Comparison of ENCODE assay signal across 8 mouse cellular contexts in genomic region chr2:38710304-38711241, GRCm38 (mm10). TPM values are rescaled to one million over a fixed set of nuclear protein-coding genes. Genes with fewer than 3 reads are reported as not detected.
DNase-seq lines count a peak whose midpoint lies in the region; ATAC-seq and TF ChIP-seq lines count a peak whose summit lies in the region.
"Had no signal": no experiment of that assay in that cellular context is flagged by ENCODE, and none has a peak within 500 bp of the region (broad histone marks: within the 10 kb centered on the region; RNA-seq: fewer than 3 reads in every experiment).

No protein-coding gene starts in this region.

- peak overlapping the region; percentile 39 for H3K4me2 ChIP-seq in embryonic facial prominence, embryonic 15.5 days (replicated peaks)
- peak overlapping the region; percentile 13 for H3K4me2 ChIP-seq in hindbrain, postnatal 0 days (ENCODE audit: low read depth, low read length)
- H3K4me2 ChIP-seq in liver, embryonic 13.5 days, result peak overlapping the region; percentile 32
- peak overlapping the region; percentile 40 for H3K4me2 ChIP-seq in stomach, embryonic 16.5 days (ENCODE audit: low read depth, low read length)

- WGBS in embryonic facial prominence, embryonic 15.5 days, result under 1% methylated on average over 74 of the region's 75 CpGs
- under 1% methylated on average over 75 of the region's 75 CpGs for WGBS in hindbrain, postnatal 0 days
- WGBS in liver, embryonic 13.5 days (ENCODE audit: insufficient replicate concordance), result 2% methylated on average over 75 of the region's 75 CpGs
- 2% methylated on average over 75 of the region's 75 CpGs for WGBS in stomach, embryonic 16.5 days

- intact Hi-C loops in gastrocnemius, postnatal 14 days (cut with DNase I; ENCODE audit: low total_unique reads), result no loop called here

- H3K9ac ChIP-seq in embryonic facial prominence, embryonic 15.5 days, result no peak overlapping the region
- no peak overlapping the region for H3K9ac ChIP-seq in hindbrain, postnatal 0 days (replicated peaks; ENCODE audit: low read length)
- H3K9ac ChIP-seq in liver, embryonic 13.5 days, result no peak overlapping the region
- H3K9ac ChIP-seq in stomach, embryonic 16.5 days (ENCODE audit: low read length), result no peak overlapping the region

- H3K36me3 ChIP-seq in embryonic facial prominence, embryonic 15.5 days, result no peaks in the 10 kb centered on the region
- no peaks in the 10 kb centered on the region for H3K36me3 ChIP-seq in hindbrain, postnatal 0 days (ENCODE audit: insufficient read depth, low read length)
- H3K36me3 ChIP-seq in liver, embryonic 13.5 days, result no peaks in the 10 kb centered on the region
- H3K36me3 ChIP-seq in stomach, embryonic 16.5 days (ENCODE audit: control insufficient read depth, insufficient read depth, low read length), result no peaks in the 10 kb centered on the region

- H3K4me3 ChIP-seq in embryonic facial prominence, embryonic 15.5 days (replicated peaks), result peak overlapping the region; percentile 30
- H3K4me3 ChIP-seq in hindbrain, postnatal 0 days (ENCODE audit: low read length), result peak overlapping the region; percentile 13; the same call in 1 of the 2 replicates
- H3K4me3 ChIP-seq in liver, embryonic 13.5 days (replicated peaks), result peak overlapping the region; percentile 4
- H3K4me3 ChIP-seq in stomach, embryonic 16.5 days (replicated peaks; ENCODE audit: low read length), result peak overlapping the region; percentile 31

- H3K9me3 ChIP-seq in embryonic facial prominence, embryonic 15.5 days (replicated peaks), result no peaks in the 10 kb centered on the region
- H3K9me3 ChIP-seq in hindbrain, postnatal 0 days (ENCODE audit: low read length), result no peaks in the 10 kb centered on the region
- no peaks in the 10 kb centered on the region for H3K9me3 ChIP-seq in liver, embryonic 13.5 days (replicated peaks)
- no peaks in the 10 kb centered on the region for H3K9me3 ChIP-seq in stomach, embryonic 16.5 days (replicated peaks; ENCODE audit: control insufficient read depth, low read length)

- no peak for ATAC-seq in embryonic facial prominence, embryonic 15.5 days (ENCODE audit: insufficient number of reproducible peaks, low FRiP score, low TSS enrichment, low read depth)
- 0 out of 2 replicates have a peak, but pooled peaks have one; percentile 21 for ATAC-seq in hindbrain, postnatal 0 days
- no peak for ATAC-seq in liver, embryonic 13.5 days (ENCODE audit: low read depth)
- ATAC-seq in stomach, embryonic 16.5 days (ENCODE audit: insufficient read depth, low FRiP score), result no peak

- H3K27ac ChIP-seq in embryonic facial prominence, embryonic 15.5 days (replicated peaks), result no peak overlapping the region
- no peak overlapping the region for H3K27ac ChIP-seq in hindbrain, postnatal 0 days
- H3K27ac ChIP-seq in liver, embryonic 13.5 days, result no peak overlapping the region
- no peak overlapping the region for H3K27ac ChIP-seq in stomach, embryonic 16.5 days (ENCODE audit: low read length)

- TF ChIP-seq CTCF in hindbrain, postnatal 0 days (IDR thresholded peaks at IDR 0.05; ENCODE audit: low read depth), result no peak

- peaks cover 25% of the 10 kb centered on the region for H3K4me1 ChIP-seq in embryonic facial prominence, embryonic 15.5 days
- H3K4me1 ChIP-seq in hindbrain, postnatal 0 days (ENCODE audit: insufficient read depth, low read length), result no peaks in the 10 kb centered on the region; the same call in 1 of the 2 replicates
- H3K4me1 ChIP-seq in liver, embryonic 13.5 days (replicated peaks), result peaks cover 17% of the 10 kb centered on the region
- peaks cover 20% of the 10 kb centered on the region for H3K4me1 ChIP-seq in stomach, embryonic 16.5 days (ENCODE audit: control insufficient read depth, insufficient read depth, low read length)

- peak; percentile 19 to 20 for DNase-seq in right cerebral cortex, adult 2 months (ENCODE audit: low spot score in 2 of 2)
- DNase-seq in right cerebral cortex, adult 18-20 months, result no peak
- peak; percentile 47 for DNase-seq in hindbrain, postnatal 0 days (ENCODE audit: low spot score)
- DNase-seq in liver, embryonic 13.5 days, result no peak
- DNase-seq in gastrocnemius, postnatal 14 days, result no peak

- H3K27me3 ChIP-seq in embryonic facial prominence, embryonic 15.5 days, result peaks cover 92% of the 10 kb centered on the region
- peaks cover 44% of the 10 kb centered on the region for H3K27me3 ChIP-seq in hindbrain, postnatal 0 days (ENCODE audit: insufficient read depth, low read length)
- H3K27me3 ChIP-seq in liver, embryonic 13.5 days, result peaks cover 93% of the 10 kb centered on the region
- H3K27me3 ChIP-seq in stomach, embryonic 16.5 days (ENCODE audit: control insufficient read depth, insufficient read depth, low read length), result peaks cover 88% of the 10 kb centered on the region

RNA-seq across cellular contexts. Expression of gene Nr5a1, which starts 3.8 kb away (rescaled TPM):
- 0.05 and 0.09 TPM in 2 replicates for polyA plus RNA-seq in embryonic facial prominence, embryonic 15.5 days (2015; fragmentation: Nextera tagmentation; extraction: Ambion mirVana)
- total RNA-seq in hindbrain, postnatal 0 days (2014; rRNA removed), result 0.05 TPM in 1 of 2 replicates, not detected in the other
- 0.05 TPM in 1 of 2 replicates, not detected in the other for polyA plus RNA-seq in hindbrain, postnatal 0 days (2015; fragmentation: Nextera tagmentation; extraction: Ambion mirVana)
- not detected in 2 replicates for polyA plus RNA-seq in liver, embryonic 13.5 days (2015; fragmentation: Nextera tagmentation; extraction: Ambion mirVana)
- 0.49 and 1.5 TPM in 2 replicates for polyA plus RNA-seq in stomach, embryonic 16.5 days (2015; fragmentation: Nextera tagmentation; extraction: Ambion mirVana)
- total RNA-seq in gastrocnemius, postnatal 14 days (2021), result not detected
- total RNA-seq: layer of hippocampus, postnatal 25 days had no signal

Comparison
In these comparisons a context has a peak if more than half of its experiments do, and no peak if none do; other contexts are left out.
1. DNase-seq: peak in right cerebral cortex, adult 2 months (2 of 2) and hindbrain, postnatal 0 days (single experiment); none in right cerebral cortex, adult 18-20 months (single experiment), liver, embryonic 13.5 days (single experiment) and gastrocnemius, postnatal 14 days (single experiment).
2. Peak in every context shown above with its lines, with median percentiles within 50 percentile points of each other: H3K4me2 ChIP-seq and H3K4me3 ChIP-seq.